Mouse (Mus musculus): Measurements from ENCODE around the gene Cttn. TPM values are rescaled to one million over a fixed set of nuclear protein-coding genes. Genes with fewer than 3 reads are reported as not detected.
A peak's percentile ranks its signal among the peaks of the same experiment; 100 is the strongest.

Gene Cttn
- polyA plus RNA-seq, 1 experiment: 91.3 TPM

DNA sequence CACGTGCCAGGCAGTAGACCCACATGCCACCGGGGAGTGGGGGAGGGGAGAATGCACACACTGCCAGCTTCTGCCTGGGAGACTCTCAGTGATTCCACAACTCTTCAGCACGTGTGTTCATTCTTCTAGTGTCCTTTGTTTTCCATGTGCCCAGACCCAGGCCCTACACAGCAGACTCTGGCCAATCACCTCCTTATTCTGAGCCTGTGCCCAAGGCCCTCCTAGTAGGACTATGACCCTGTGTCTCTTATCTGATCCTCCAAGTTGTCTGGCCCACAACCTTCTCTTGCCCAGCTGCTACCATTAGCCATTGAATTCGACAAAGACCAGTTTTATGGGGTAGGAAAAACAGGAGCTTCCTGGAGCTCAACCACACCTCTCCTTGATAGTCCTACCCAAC lies 68.3 kb downstream of the Cttn start:
- Histone ChIP-seq H3K27ac (ENCODE audit: insufficient read depth, low read depth, low read length) (no peak overlapping the region), H3K4me1 (ENCODE audit: control insufficient read depth, insufficient read depth, low read length) (no peaks in the 10 kb centered on the region), H3K4me3 (ENCODE audit: insufficient read depth, low read depth, low read length) (no peak overlapping the region), H3K27me3 (replicated peaks; ENCODE audit: control insufficient read depth, insufficient read depth, low read length) (no peaks in the 10 kb centered on the region), H3K36me3 (ENCODE audit: control insufficient read depth, insufficient read depth, low read length) (no peaks in the 10 kb centered on the region)
- TF ChIP-seq CTCF (conservative IDR thresholded peaks at IDR 0.05; ENCODE audit: insufficient read depth, insufficient read length, low read depth, low read length) (no peak), POLR2A (IDR thresholded peaks at IDR 0.05; ENCODE audit: low read depth, low read length) (no peak)
- 70% methylated on average over 4 of the region's 4 CpGs for WGBS
- DNase-seq: no peak

GRCm38 (mm10) chr7:144391727-144392126 lies 79.1 kb downstream of the Cttn start:
- TF ChIP-seq CTCF (conservative IDR thresholded peaks at IDR 0.05; ENCODE audit: insufficient read depth, insufficient read length, low read depth, low read length) (no peak), POLR2A (IDR thresholded peaks at IDR 0.05; ENCODE audit: low read depth, low read length) (no peak)
- H3K4me1 ChIP-seq (ENCODE audit: control insufficient read depth, insufficient read depth, low read length): no peaks in the 10 kb centered on the region
- WGBS: 82% methylated on average over 6 of the region's 6 CpGs
- H3K36me3 ChIP-seq (ENCODE audit: control insufficient read depth, insufficient read depth, low read length): no peaks in the 10 kb centered on the region
- no peak overlapping the region for H3K27ac ChIP-seq (ENCODE audit: insufficient read depth, low read depth, low read length)
- no peaks in the 10 kb centered on the region for H3K27me3 ChIP-seq (replicated peaks; ENCODE audit: control insufficient read depth, insufficient read depth, low read length)
- DNase-seq: no peak
- no peak overlapping the region for H3K4me3 ChIP-seq (ENCODE audit: insufficient read depth, low read depth, low read length)

DNA sequence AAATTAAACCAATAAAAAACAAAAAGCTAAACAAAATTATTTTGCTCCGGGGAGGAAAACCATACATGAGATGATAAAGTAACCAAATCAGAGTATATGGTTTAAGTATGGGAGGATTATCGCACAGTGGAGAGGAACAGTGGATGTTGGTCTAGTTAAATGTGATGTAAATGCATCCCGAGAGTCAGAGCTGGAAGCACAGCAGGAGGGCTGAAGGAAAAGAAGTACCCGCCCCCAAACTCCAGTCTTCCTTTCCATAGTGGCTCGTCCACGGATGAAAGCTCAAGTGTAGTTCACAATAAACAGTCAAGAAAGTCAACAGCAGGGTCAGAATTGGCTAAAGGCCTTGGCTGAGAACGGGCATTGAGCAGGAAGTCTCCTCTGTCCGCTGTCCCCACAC lies 80.1 kb downstream of the Cttn start:
- no peaks in the 10 kb centered on the region for H3K36me3 ChIP-seq (ENCODE audit: control insufficient read depth, insufficient read depth, low read length)
- H3K4me3 ChIP-seq (ENCODE audit: insufficient read depth, low read depth, low read length): no peak overlapping the region
- 71% methylated on average over 8 of the region's 8 CpGs for WGBS
- TF ChIP-seq POLR2A (IDR thresholded peaks at IDR 0.05; ENCODE audit: low read depth, low read length) (no peak), CTCF (conservative IDR thresholded peaks at IDR 0.05; ENCODE audit: insufficient read depth, insufficient read length, low read depth, low read length) (no peak)
- H3K27me3 ChIP-seq (replicated peaks; ENCODE audit: control insufficient read depth, insufficient read depth, low read length): no peaks in the 10 kb centered on the region
- no peak for DNase-seq
- H3K4me1 ChIP-seq (ENCODE audit: control insufficient read depth, insufficient read depth, low read length): no peaks in the 10 kb centered on the region
- no peak overlapping the region for H3K27ac ChIP-seq (ENCODE audit: insufficient read depth, low read depth, low read length)

DNA sequence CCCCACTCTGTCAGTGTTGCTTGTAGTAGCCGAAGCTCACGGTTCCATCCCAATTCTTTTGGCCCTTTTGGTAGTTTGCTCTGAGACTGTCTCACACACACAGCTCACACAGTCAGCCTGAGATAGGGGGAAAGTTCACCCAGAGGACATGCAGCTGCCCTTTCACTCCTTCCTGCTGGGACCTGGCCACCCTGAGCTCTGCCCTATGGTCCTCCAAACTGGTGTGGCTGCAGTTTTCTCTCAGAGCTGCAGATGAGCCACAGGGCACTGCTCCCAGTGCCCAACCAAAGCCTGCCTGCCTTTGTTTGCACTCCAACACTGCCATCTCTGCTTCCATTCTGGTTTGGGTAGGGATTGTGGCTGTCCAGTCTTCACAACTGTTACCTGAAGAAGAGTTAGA lies 81.1 kb downstream of the Cttn start:
- WGBS: 65% methylated on average over 2 of the region's 2 CpGs
- Histone ChIP-seq H3K27ac (ENCODE audit: insufficient read depth, low read depth, low read length) (no peak overlapping the region), H3K27me3 (replicated peaks; ENCODE audit: control insufficient read depth, insufficient read depth, low read length) (no peaks in the 10 kb centered on the region), H3K4me3 (ENCODE audit: insufficient read depth, low read depth, low read length) (no peak overlapping the region), H3K36me3 (ENCODE audit: control insufficient read depth, insufficient read depth, low read length) (no peaks in the 10 kb centered on the region), H3K4me1 (ENCODE audit: control insufficient read depth, insufficient read depth, low read length) (no peaks in the 10 kb centered on the region)
- TF ChIP-seq POLR2A (IDR thresholded peaks at IDR 0.05; ENCODE audit: low read depth, low read length) (no peak), CTCF (conservative IDR thresholded peaks at IDR 0.05; ENCODE audit: insufficient read depth, insufficient read length, low read depth, low read length) (no peak)
- peak; percentile 11 for DNase-seq

DNA sequence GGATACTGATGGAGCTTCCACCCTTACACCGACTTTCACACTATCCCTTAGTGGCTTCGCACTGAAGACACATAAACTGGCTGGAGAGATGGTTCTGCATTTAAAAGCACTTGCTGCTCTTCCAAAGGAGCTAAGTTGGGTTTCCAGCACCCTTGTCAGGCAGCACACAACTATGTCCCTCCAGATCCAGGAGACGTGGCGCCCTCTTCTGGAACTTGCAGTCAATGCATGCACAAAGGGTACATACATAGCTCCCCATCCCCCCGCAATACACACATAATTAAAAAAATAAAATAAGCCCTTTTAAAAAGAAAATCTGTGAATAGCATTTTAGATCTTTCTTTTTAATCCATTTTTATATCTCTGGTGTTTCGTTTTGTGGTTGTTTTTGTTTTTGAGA lies 83.3 kb downstream of the Cttn start:
- peaks cover 4% of the 10 kb centered on the region; the same call in 1 of the 2 replicates for H3K4me1 ChIP-seq (ENCODE audit: control insufficient read depth, insufficient read depth, low read length)
- H3K4me3 ChIP-seq (ENCODE audit: insufficient read depth, low read depth, low read length): no peak overlapping the region
- H3K27ac ChIP-seq (ENCODE audit: insufficient read depth, low read depth, low read length): no peak overlapping the region
- H3K36me3 ChIP-seq (ENCODE audit: control insufficient read depth, insufficient read depth, low read length): no peaks in the 10 kb centered on the region
- DNase-seq: no peak
- H3K27me3 ChIP-seq (replicated peaks; ENCODE audit: control insufficient read depth, insufficient read depth, low read length): no peaks in the 10 kb centered on the region
- WGBS: 96% methylated on average over 6 of the region's 6 CpGs
- TF ChIP-seq POLR2A (IDR thresholded peaks at IDR 0.05; ENCODE audit: low read depth, low read length) (no peak), CTCF (conservative IDR thresholded peaks at IDR 0.05; ENCODE audit: insufficient read depth, insufficient read length, low read depth, low read length) (peak; percentile 28; the same call in 1 of the 2 replicates)

Other genes starting within 250 kb of the Cttn start
- 43.8 and 44.9 TPM in 2 replicates for gene Ppfia1, start 82.7 kb upstream of the Cttn start, polyA plus RNA-seq (2012; rRNA removed)
- 15.2 and 16.0 TPM in 2 replicates for gene Fadd, start 111.5 kb upstream of the Cttn start, polyA plus RNA-seq (2012; rRNA removed)